Mouse (Mus musculus): ENCODE results near the gene Nkpd1. TPM values are rescaled to one million over a fixed set of nuclear protein-coding genes. Genes with fewer than 3 reads are reported as not detected.

Gene Nkpd1
- polyA plus RNA-seq, 2 experiments from 2014 or later, result not detected

- no peak for ATAC-seq
Observed at GRCm38 (mm10) chr7:19547344-19547969, 29.8 kb downstream of the Nkpd1 start.

- ATAC-seq, result no peak
Observed at GRCm38 (mm10) chr7:19549394-19549793, 31.8 kb downstream of the Nkpd1 start.

- ATAC-seq, result no peak
Observed at GRCm38 (mm10) chr7:19551634-19552033, 34.0 kb downstream of the Nkpd1 start.

GRCm38 (mm10) chr7:19552443-19552842 is 34.8 kb downstream of the Nkpd1 start:
- ATAC-seq, result no peak

GRCm38 (mm10) chr7:19554168-19554567 is 36.5 kb downstream of the Nkpd1 start:
- ATAC-seq, result no peak

GRCm38 (mm10) chr7:19557086-19557485 is 39.4 kb downstream of the Nkpd1 start:
- ATAC-seq, result no peak

- no peak for ATAC-seq
Observed at GRCm38 (mm10) chr7:19557982-19558900, 40.6 kb downstream of the Nkpd1 start.

GRCm38 (mm10) chr7:19558965-19559364 is 41.3 kb downstream of the Nkpd1 start:
- ATAC-seq, result no peak

- no peak for ATAC-seq
Observed at GRCm38 (mm10) chr7:19560491-19561260, 43.0 kb downstream of the Nkpd1 start.

- no peak for ATAC-seq
Observed at GRCm38 (mm10) chr7:19561431-19561764, 43.8 kb downstream of the Nkpd1 start.

- ATAC-seq, result peak; percentile 83
Observed at GRCm38 (mm10) chr7:19561765-19562642, 44.4 kb downstream of the Nkpd1 start.

GRCm38 (mm10) chr7:19562643-19563410 is 45.2 kb downstream of the Nkpd1 start, which contains the start of gene Ppp1r37:
Gene Ppp1r37, minus strand, starts transcription at chr7:19563076.
- no peak for ATAC-seq

GRCm38 (mm10) chr7:19563884-19564283 is 46.2 kb downstream of the Nkpd1 start:
- ATAC-seq, result no peak

GRCm38 (mm10) chr7:19564455-19564854 is 46.8 kb downstream of the Nkpd1 start:
- ATAC-seq, result no peak

- ATAC-seq, result no peak
Observed at GRCm38 (mm10) chr7:19565803-19566202, 48.2 kb downstream of the Nkpd1 start.

GRCm38 (mm10) chr7:19567426-19567825 is 49.8 kb downstream of the Nkpd1 start:
- ATAC-seq, result no peak

GRCm38 (mm10) chr7:19569647-19570046 is 52.0 kb downstream of the Nkpd1 start:
- no peak for ATAC-seq

- ATAC-seq, result peak; percentile 80
Observed at GRCm38 (mm10) chr7:19572926-19573775, 55.5 kb downstream of the Nkpd1 start.

GRCm38 (mm10) chr7:19573776-19574140 is 56.1 kb downstream of the Nkpd1 start:
- no peak for ATAC-seq

Measured in CD4-positive, CD25-positive, alpha-beta regulatory T cell, adult 4 months (primary cell).